Mouse (Mus musculus) subcutaneous adipose tissue, adult 2 months (tissue): ENCODE data around the gene C1qtnf6. TPM values are rescaled to one million over a fixed set of nuclear protein-coding genes. Genes with fewer than 3 reads are reported as not detected.

Experiments
- polyA plus RNA-seq: library from polyadenylated mRNA; depleted of rRNA; stranded (reverse); fragments of >200 nt; gene quantifications from 2 replicates; pipeline ENCODE4 v1.2.3, GENCODE M21; 2012; ENCODE audit warnings: low replicate concordance; rRNA removed

C1qtnf6 gene
- polyA plus RNA-seq = 46.2 and 80.3 TPM in 2 replicates

GRCm38 (mm10) chr15:78530671-78531450 is at the start of gene C1qtnf6:
Gene C1qtnf6 (minus strand): TSS chr15:78531416.

GRCm38 (mm10) chr15:78572658-78573397 is 41.6 kb upstream of the C1qtnf6 start, which contains the start of gene Rac2:
Gene Rac2 (minus strand): TSS chr15:78572783.

GRCm38 (mm10) chr15:78544561-78545001 is 13.4 kb upstream of the C1qtnf6 start, which contains the start of gene Sstr3:
Gene Sstr3 (minus strand): TSS chr15:78544685.

GRCm38 (mm10) chr15:78494968-78495406 is 36.2 kb downstream of the C1qtnf6 start, which contains the start of gene Il2rb:
Gene Il2rb (minus strand): TSS chr15:78495271.

Other genes with a start within 250 kb of the C1qtnf6 start
- 12.3 and 14.8 TPM in 2 replicates for gene Csf2rb2, start 225.7 kb downstream of the C1qtnf6 start, polyA plus RNA-seq
- 26.1 and 46.1 TPM in 2 replicates for gene Csf2rb, start 205.7 kb downstream of the C1qtnf6 start, polyA plus RNA-seq
- gene Tex33, start 135.5 kb downstream of the C1qtnf6 start, polyA plus RNA-seq = not detected in 2 replicates
- 43.8 and 76.3 TPM in 2 replicates for gene Tst, start 125.5 kb downstream of the C1qtnf6 start, polyA plus RNA-seq
- gene Mpst, start 125.0 kb downstream of the C1qtnf6 start, polyA plus RNA-seq = 126 and 164 TPM in 2 replicates
- gene Kctd17, start 102.9 kb downstream of the C1qtnf6 start, polyA plus RNA-seq = 294 and 304 TPM in 2 replicates
- gene Tmprss6, start 62.8 kb downstream of the C1qtnf6 start, polyA plus RNA-seq = 1.2 and 3.9 TPM in 2 replicates
- gene Il2rb, start 36.1 kb downstream of the C1qtnf6 start, polyA plus RNA-seq = 4.6 and 26.4 TPM in 2 replicates
- 0.09 TPM in 1 of 2 replicates, not detected in the other for gene Sstr3, start 13.3 kb upstream of the C1qtnf6 start, polyA plus RNA-seq
- gene Rac2, start 41.4 kb upstream of the C1qtnf6 start, polyA plus RNA-seq = 28.5 and 94.6 TPM in 2 replicates
- 32.4 and 50.0 TPM in 2 replicates for gene Cyth4, start 65.6 kb upstream of the C1qtnf6 start, polyA plus RNA-seq
- 0.05 TPM in 1 of 2 replicates, not detected in the other for gene Elfn2, start 187.4 kb upstream of the C1qtnf6 start, polyA plus RNA-seq
- gene Mfng, start 242.1 kb upstream of the C1qtnf6 start, polyA plus RNA-seq = 87.2 and 261 TPM in 2 replicates